Mouse (Mus musculus) forebrain, embryonic 11.5 days (tissue): ENCODE measurements around the gene Rnf123. TPM values are rescaled to one million over a fixed set of nuclear protein-coding genes. Genes with fewer than 3 reads are reported as not detected.

Source experiments
- ATAC-seq: fragments of 200-750 bp; cut with Nextera tagmentation; replicated peaks from 2 replicates; pipeline ENCODE4 v1.8.0; 2017; ENCODE audit warnings: moderate TSS enrichment; ENCODE audit not compliant: low FRiP score
- DNase-seq: peaks from one replicate; pipeline ENCODE4 v3.0.0-alpha.2; 2017; ENCODE audit warnings: low spot score
- H3K27ac ChIP-seq: fragments of 300-500 bp; sonication (generic); 2 replicates; pipeline ENCODE4 v1.5.1; 2014; ENCODE audit warnings: low read depth, low read length
- H3K27me3 ChIP-seq: fragments of 300-500 bp; sonication (generic); 2 replicates; pipeline ENCODE4 v1.6.1; 2014; ENCODE audit warnings: mild to moderate bottlenecking, low read length, mixed read lengths; ENCODE audit not compliant: control insufficient read depth, insufficient read depth
- H3K36me3 ChIP-seq: fragments of 300-500 bp; sonication (generic); 2 replicates; pipeline ENCODE4 v1.6.1; 2014; ENCODE audit warnings: mild to moderate bottlenecking, low read length, moderate library complexity, mixed read lengths; ENCODE audit not compliant: control insufficient read depth, insufficient read depth
- H3K4me1 ChIP-seq: fragments of 300-500 bp; sonication (generic); replicated peaks from 2 replicates; pipeline ENCODE4 v1.6.1; 2014; ENCODE audit warnings: low read length, mixed read lengths; ENCODE audit not compliant: control insufficient read depth, insufficient read depth
- H3K4me2 ChIP-seq: fragments of 300-500 bp; sonication (generic); 2 replicates; pipeline ENCODE4 v1.6.1; 2014; ENCODE audit warnings: low read depth, mild to moderate bottlenecking, low read length, moderate library complexity, mixed read lengths; ENCODE audit not compliant: severe bottlenecking
- H3K4me3 ChIP-seq: fragments of 300-500 bp; sonication (generic); 2 replicates; pipeline ENCODE4 v1.5.1; 2014; ENCODE audit warnings: low read depth, low read length
- H3K9ac ChIP-seq: fragments of 300-500 bp; sonication (generic); 2 replicates; pipeline ENCODE4 v1.6.1; 2014; ENCODE audit warnings: low read length
- H3K9me3 ChIP-seq: fragments of 300-500 bp; sonication (generic); 2 replicates; pipeline ENCODE4 v1.6.1; 2016; ENCODE audit warnings: low read length, mixed read lengths; ENCODE audit not compliant: control insufficient read depth
- WGBS: fragments of 180-500 bp; shearing (Covaris S2); extraction: QIAGEN DNeasy Blood & Tissue Kit; methylation state at CpG from one replicate; pipeline ENCODE4 v1.1.7; 2014; 5-methylcytosine and 5-hydroxymethylcytosine counted together
- polyA plus RNA-seq: library from polyadenylated mRNA; unstranded; fragments of >200 nt; fragmentation: Nextera tagmentation; extraction: Ambion mirVana; gene quantifications from 2 replicates; pipeline ENCODE4 v1.2.1, GENCODE M21; 2014

Gene Rnf123
- polyA plus RNA-seq, 1 experiment from 2014 or later, result 34.7 TPM

DNA sequence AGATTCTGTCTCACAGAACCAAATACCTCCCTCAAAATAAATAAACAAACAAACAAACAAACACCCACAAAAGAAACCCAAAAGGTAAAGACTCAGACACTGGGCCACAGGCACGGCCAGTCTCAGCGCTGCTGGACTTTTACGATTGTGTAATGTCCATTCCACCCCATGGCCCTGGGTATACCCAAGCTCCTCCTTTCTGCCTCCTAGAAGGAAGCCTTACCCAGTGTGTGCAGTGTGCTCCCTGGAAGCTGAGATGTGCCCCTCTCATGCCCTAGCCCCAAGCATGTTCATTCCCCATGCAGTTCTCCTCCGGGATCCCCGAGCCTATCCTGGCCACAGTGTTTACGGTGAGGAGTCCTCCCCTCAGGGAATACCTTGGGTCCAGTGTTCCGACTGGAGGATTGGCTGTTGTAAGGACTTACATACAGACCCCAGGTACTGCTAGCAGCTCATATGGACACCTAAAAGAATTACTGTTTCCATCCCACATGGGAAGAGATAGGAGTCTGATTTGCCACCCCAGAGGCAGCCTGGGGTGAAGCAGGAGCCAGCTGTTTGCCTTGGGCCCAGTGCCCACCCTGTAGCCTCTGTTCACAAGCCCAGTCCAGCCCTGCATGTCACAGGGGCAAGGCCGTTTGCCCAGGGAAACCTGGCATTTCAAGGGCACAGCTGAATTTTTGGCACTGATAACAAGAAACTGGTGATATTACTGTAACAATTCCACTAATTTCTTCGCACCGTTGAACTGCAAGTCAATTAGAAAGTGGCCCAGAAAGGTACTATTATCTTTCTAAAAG, 38.2 kb upstream of the Rnf123 start:
- no peaks in the 10 kb centered on the region for H3K36me3 ChIP-seq
- no peak overlapping the region for H3K4me2 ChIP-seq
- no peak overlapping the region for H3K9ac ChIP-seq
- no peak for DNase-seq
- no peak for ATAC-seq
- H3K4me3 ChIP-seq, result no peak overlapping the region
- 89% methylated on average over 10 of the region's 10 CpGs for WGBS
- H3K4me1 ChIP-seq, result no peaks in the 10 kb centered on the region
- H3K9me3 ChIP-seq, result no peaks in the 10 kb centered on the region
- H3K27ac ChIP-seq, result no peak overlapping the region
- no peaks in the 10 kb centered on the region for H3K27me3 ChIP-seq

- ATAC-seq (no peak), DNase-seq (no peak)
- Histone ChIP-seq H3K4me2 (no peak overlapping the region), H3K36me3 (no peaks in the 10 kb centered on the region), H3K9me3 (no peaks in the 10 kb centered on the region), H3K9ac (no peak overlapping the region), H3K27me3 (no peaks in the 10 kb centered on the region), H3K27ac (no peak overlapping the region), H3K4me1 (no peaks in the 10 kb centered on the region), H3K4me3 (no peak overlapping the region)
- WGBS, result 95% methylated on average over 8 of the region's 8 CpGs
These were observed 37.5 kb upstream of the Rnf123 start for GRCm38 (mm10) chr9:108120671-108121070.

- Histone ChIP-seq H3K9me3 (no peaks in the 10 kb centered on the region), H3K4me3 (no peak overlapping the region), H3K4me1 (no peaks in the 10 kb centered on the region), H3K4me2 (no peak overlapping the region), H3K9ac (no peak overlapping the region), H3K36me3 (no peaks in the 10 kb centered on the region), H3K27me3 (no peaks in the 10 kb centered on the region), H3K27ac (no peak overlapping the region)
- 58% methylated on average over 9 of the region's 11 CpGs for WGBS
- ATAC-seq, result no peak
- no peak for DNase-seq
These were observed 36.8 kb upstream of the Rnf123 start for GRCm38 (mm10) chr9:108119891-108120411.

DNA sequence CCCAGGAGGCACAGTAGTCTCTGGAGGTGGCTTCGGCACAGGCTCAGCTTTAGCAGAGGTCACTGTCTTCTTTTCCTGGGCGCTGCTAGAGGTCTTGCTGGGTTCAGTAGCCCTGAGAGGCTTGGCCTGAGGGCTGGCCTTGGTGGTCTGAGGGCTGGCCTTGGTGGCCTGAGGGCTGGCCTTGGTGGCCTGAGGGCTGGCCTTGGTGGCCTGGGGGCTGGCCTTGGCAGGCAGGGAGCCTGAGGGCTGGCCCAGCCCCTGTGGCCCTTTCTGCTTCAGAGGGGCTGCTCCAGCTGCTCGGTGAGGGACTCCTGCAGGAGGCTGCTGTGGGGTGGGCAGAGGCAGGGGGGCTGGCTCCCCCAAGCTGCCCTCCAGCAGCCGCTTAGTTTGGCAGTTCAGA, 34.0 kb upstream of the Rnf123 start:
- no peaks in the 10 kb centered on the region for H3K9me3 ChIP-seq
- no peak overlapping the region for H3K4me3 ChIP-seq
- no peaks in the 10 kb centered on the region for H3K27me3 ChIP-seq
- H3K4me1 ChIP-seq, result no peaks in the 10 kb centered on the region
- H3K36me3 ChIP-seq, result no peaks in the 10 kb centered on the region; the same call in 1 of the 2 replicates
- no peak overlapping the region for H3K4me2 ChIP-seq
- ATAC-seq (no peak), DNase-seq (no peak)
- 65% methylated on average over 4 of the region's 4 CpGs for WGBS
- no peak overlapping the region for H3K27ac ChIP-seq
- no peak overlapping the region for H3K9ac ChIP-seq

GRCm38 (mm10) chr9:108115290-108116077, 32.3 kb upstream of the Rnf123 start:
- no peaks in the 10 kb centered on the region for H3K27me3 ChIP-seq
- no peak overlapping the region for H3K27ac ChIP-seq
- H3K4me2 ChIP-seq, result no peak overlapping the region
- peaks cover 5% of the 10 kb centered on the region; the same call in 1 of the 2 replicates for H3K4me1 ChIP-seq
- ATAC-seq (no peak), DNase-seq (no peak)
- 69% methylated on average over 43 of the region's 43 CpGs for WGBS
- H3K9me3 ChIP-seq, result no peaks in the 10 kb centered on the region
- H3K36me3 ChIP-seq, result no peaks in the 10 kb centered on the region; the same call in 1 of the 2 replicates
- no peak overlapping the region for H3K4me3 ChIP-seq
- no peak overlapping the region for H3K9ac ChIP-seq

GRCm38 (mm10) chr9:108112719-108113340, 29.7 kb upstream of the Rnf123 start:
- H3K36me3 ChIP-seq, result no peaks in the 10 kb centered on the region; the same call in 1 of the 2 replicates

DNA sequence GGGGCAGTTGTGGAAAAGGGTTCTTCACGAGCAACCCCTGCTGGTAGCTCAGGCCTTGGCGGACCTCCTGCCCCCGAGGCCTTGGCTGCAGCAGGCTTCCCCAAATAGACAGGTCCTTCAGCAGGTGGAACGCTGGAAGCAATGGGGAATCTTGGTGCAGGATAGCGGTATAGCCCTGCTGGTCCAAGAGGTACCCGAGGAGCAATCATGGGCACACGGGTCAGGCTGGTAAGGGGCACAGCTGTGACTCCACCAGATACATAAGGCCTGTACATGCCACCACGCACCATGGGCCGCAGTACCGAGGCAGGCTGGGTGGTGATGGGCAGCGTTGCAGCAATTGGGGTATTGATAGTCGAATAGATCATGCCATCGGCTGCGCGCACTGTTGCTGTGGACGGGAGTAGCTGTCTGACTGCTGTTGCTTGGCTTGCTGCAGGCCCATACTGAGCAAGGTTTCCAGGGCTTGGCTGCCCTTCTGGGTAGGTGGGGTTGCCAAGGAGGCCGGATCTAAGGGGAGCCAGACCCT, 28.5 kb upstream of the Rnf123 start:
- WGBS, result 71% methylated on average over 17 of the region's 17 CpGs
- ATAC-seq, result no peak
- no peak overlapping the region for H3K4me3 ChIP-seq
- DNase-seq, result no peak
- peaks cover 5% of the 10 kb centered on the region; the same call in 1 of the 2 replicates for H3K4me1 ChIP-seq
- no peaks in the 10 kb centered on the region for H3K9me3 ChIP-seq
- H3K27ac ChIP-seq, result no peak overlapping the region
- no peaks in the 10 kb centered on the region; the same call in 1 of the 2 replicates for H3K36me3 ChIP-seq
- no peaks in the 10 kb centered on the region for H3K27me3 ChIP-seq
- H3K9ac ChIP-seq, result peak overlapping the region; percentile 32
- peak overlapping the region; percentile 43; the same call in 1 of the 2 replicates for H3K4me2 ChIP-seq

More at GRCm38 (mm10) chr9:108112719-108113340, 29.7 kb upstream of the Rnf123 start:
- ATAC-seq (no peak), DNase-seq (no peak)
- peaks cover 5% of the 10 kb centered on the region; the same call in 1 of the 2 replicates for H3K4me1 ChIP-seq
- H3K4me2 ChIP-seq, result no peak overlapping the region
- H3K9me3 ChIP-seq, result no peaks in the 10 kb centered on the region
- 95% methylated on average over 18 of the region's 18 CpGs for WGBS
- no peak overlapping the region for H3K4me3 ChIP-seq
- H3K27me3 ChIP-seq, result no peaks in the 10 kb centered on the region
- H3K27ac ChIP-seq, result no peak overlapping the region
- no peak overlapping the region for H3K9ac ChIP-seq

DNA sequence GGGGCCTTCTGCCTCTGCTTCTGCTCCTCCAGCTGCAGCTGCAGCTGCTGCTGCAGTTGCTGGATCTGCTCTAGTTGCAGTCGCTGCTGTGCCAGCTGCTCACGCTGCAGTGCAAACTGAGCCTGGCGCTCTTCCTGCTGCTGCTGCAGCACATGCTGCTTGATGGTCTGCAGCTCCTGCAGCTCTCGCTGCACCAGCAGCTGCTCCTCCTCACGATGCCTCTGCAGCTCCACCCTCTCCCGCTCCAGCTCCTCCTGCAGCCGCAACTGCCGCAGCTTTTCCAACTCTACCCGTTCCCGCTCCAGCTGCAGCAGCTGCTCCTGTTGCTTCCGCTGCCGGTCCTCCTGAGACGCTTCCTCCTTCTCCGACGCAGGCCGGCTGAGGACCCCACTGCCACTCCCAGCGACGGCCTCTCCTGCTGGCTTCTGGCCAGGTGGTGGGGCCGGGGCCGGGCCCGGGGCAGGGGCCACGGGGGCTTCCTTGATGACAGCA, 28.0 kb upstream of the Rnf123 start:
- WGBS, result 17% methylated on average over 22 of the region's 22 CpGs
- H3K4me3 ChIP-seq, result 0 out of 2 replicates have a peak overlapping the region, but pooled peaks have one; percentile 3
- peaks cover 5% of the 10 kb centered on the region; the same call in 1 of the 2 replicates for H3K4me1 ChIP-seq
- peak overlapping the region; percentile 32 for H3K9ac ChIP-seq
- H3K36me3 ChIP-seq, result no peaks in the 10 kb centered on the region; the same call in 1 of the 2 replicates
- peak overlapping the region; percentile 43 for H3K4me2 ChIP-seq
- ATAC-seq (no peak), DNase-seq (no peak)
- H3K27me3 ChIP-seq, result no peaks in the 10 kb centered on the region
- H3K9me3 ChIP-seq, result no peaks in the 10 kb centered on the region
- H3K27ac ChIP-seq, result no peak overlapping the region
